Mouse (Mus musculus): ENCODE results near the gene Gm5617. TPM values are rescaled to one million over a fixed set of nuclear protein-coding genes. Genes with fewer than 3 reads are reported as not detected.

Gm5617 gene
- total RNA-seq, 2 experiments from 2014 or later, result 9.8 to 11.5 TPM

Small RNAs within 50 kb of the gene (microRNA-seq; reads per million reads assigned to microRNA genes)
- gene Gm23653, result 0 reads per million in 2 experiments

Other genes starting within 250 kb of the Gm5617 start
- gene Nxpe2, start 142.0 kb upstream of the Gm5617 start, total RNA-seq (2021), result under 1 TPM; 0.60 to 0.96 TPM
- gene Rexo2, start 14.8 kb upstream of the Gm5617 start, total RNA-seq (2021), result 100 to 1,000 TPM in 1 of 2 experiments, 10 to 100 TPM in 1; 97.1 to 103 TPM
- gene Rbm7, start 143 bp upstream of the Gm5617 start, total RNA-seq (2021), result 10 to 100 TPM; 37.4 to 39.3 TPM
- 1 to 10 TPM; 7.0 to 7.6 TPM for gene Nnmt, start 109.7 kb downstream of the Gm5617 start, total RNA-seq (2021)

Measured in layer of hippocampus, postnatal 10 days (tissue).